ENCODE assay signal across 8 mouse cellular contexts in genomic region chr13:23497656-23498321, GRCm38 (mm10). TPM values are rescaled to one million over a fixed set of nuclear protein-coding genes. Genes with fewer than 3 reads are reported as not detected.
A peak's percentile ranks its signal among the peaks of the same experiment; 100 is the strongest.
DNase-seq lines count a peak whose midpoint lies in the region; ATAC-seq and TF ChIP-seq lines count a peak whose summit lies in the region.

No protein-coding gene starts in this region.

- 0 out of 2 replicates have a peak, but pooled peaks have one; percentile 27 for TF ChIP-seq EP300 in ES-Bruce4 (IDR thresholded peaks at IDR 0.05; ENCODE audit: insufficient read depth, low read depth, low read length)
- TF ChIP-seq EP300 in liver, embryonic 14.5 days (IDR thresholded peaks at IDR 0.05; ENCODE audit: low read depth) = no peak

- peak overlapping the region; percentile 44 for H3K4me3 ChIP-seq in heart, embryonic 11.5 days (ENCODE audit: low read depth, low read length)
- peak overlapping the region; percentile 92 for H3K4me3 ChIP-seq in ES-Bruce4 (ENCODE audit: low read depth, low read length)
- peak overlapping the region; percentile 19 for H3K4me3 ChIP-seq in hindbrain, embryonic 14.5 days (replicated peaks; ENCODE audit: low read length)
- H3K4me3 ChIP-seq in liver, embryonic 14.5 days (ENCODE audit: insufficient read depth in 1 of 2, low read depth in 2 of 2, low read length in 2 of 2) = peak overlapping the region; percentile 53 to 62

- no peaks in the 10 kb centered on the region for H3K27me3 ChIP-seq in heart, embryonic 11.5 days (ENCODE audit: control insufficient read depth, insufficient read depth, low read length)
- H3K27me3 ChIP-seq in ES-Bruce4 (ENCODE audit: control insufficient read depth, insufficient read depth, low read length, poor library complexity, severe bottlenecking) = no peaks in the 10 kb centered on the region
- peaks cover 36% of the 10 kb centered on the region for H3K27me3 ChIP-seq in hindbrain, embryonic 14.5 days (ENCODE audit: control insufficient read depth, insufficient read depth, low read length)
- no peaks in the 10 kb centered on the region for H3K27me3 ChIP-seq in liver, embryonic 14.5 days (ENCODE audit: control insufficient read depth, insufficient read depth, low read length)

- 2% methylated on average over 19 of the region's 19 CpGs for WGBS in heart, embryonic 11.5 days (ENCODE audit: insufficient replicate concordance)
- WGBS in hindbrain, embryonic 14.5 days = 2% methylated on average over 19 of the region's 19 CpGs
- WGBS in liver, embryonic 14.5 days (ENCODE audit: insufficient replicate concordance) = 2% methylated on average over 19 of the region's 19 CpGs

- 0 out of 2 replicates have a peak overlapping the region, but pooled peaks have one; percentile 47 for H3K27ac ChIP-seq in heart, embryonic 11.5 days (ENCODE audit: low read depth, low read length)
- H3K27ac ChIP-seq in ES-Bruce4 (ENCODE audit: insufficient read depth, low read length) = no peak overlapping the region
- H3K27ac ChIP-seq in hindbrain, embryonic 14.5 days = no peak overlapping the region
- no peak overlapping the region for H3K27ac ChIP-seq in liver, embryonic 14.5 days

- no peaks in the 10 kb centered on the region for H3K9me3 ChIP-seq in heart, embryonic 11.5 days (replicated peaks; ENCODE audit: control insufficient read depth, low read length)
- no peaks in the 10 kb centered on the region for H3K9me3 ChIP-seq in ES-Bruce4 (replicated peaks; ENCODE audit: control insufficient read depth, insufficient read depth, low read length, poor library complexity, severe bottlenecking)
- no peaks in the 10 kb centered on the region for H3K9me3 ChIP-seq in hindbrain, embryonic 14.5 days (ENCODE audit: control insufficient read depth, low read length)
- H3K9me3 ChIP-seq in liver, embryonic 14.5 days (ENCODE audit: control insufficient read depth, low read length) = no peaks in the 10 kb centered on the region

- no peak for ATAC-seq in heart, embryonic 11.5 days (replicated peaks; ENCODE audit: insufficient number of reproducible peaks, low FRiP score, low TSS enrichment)
- no peak for ATAC-seq in hindbrain, embryonic 14.5 days (ENCODE audit: low FRiP score)
- peak; percentile 47 for ATAC-seq in liver, embryonic 14.5 days (ENCODE audit: insufficient read depth)

- peak overlapping the region; percentile 47 for H3K9ac ChIP-seq in heart, embryonic 11.5 days (ENCODE audit: low read depth, low read length)
- H3K9ac ChIP-seq in ES-Bruce4 (ENCODE audit: low read depth, poor library complexity, severe bottlenecking) = peak overlapping the region; percentile 82
- H3K9ac ChIP-seq in hindbrain, embryonic 14.5 days = no peak overlapping the region
- no peak overlapping the region; the same call in none of the 2 replicates for H3K9ac ChIP-seq in liver, embryonic 14.5 days (replicated peaks)

- peaks cover 4% of the 10 kb centered on the region for H3K4me1 ChIP-seq in heart, embryonic 11.5 days (ENCODE audit: control insufficient read depth, insufficient read depth, low read length)
- H3K4me1 ChIP-seq in ES-Bruce4 (ENCODE audit: control insufficient read depth, insufficient read depth, low read length) = peaks cover 1% of the 10 kb centered on the region
- 0 out of 2 replicates have a peak, but pooled peaks cover 5% of the 10 kb centered on the region for H3K4me1 ChIP-seq in hindbrain, embryonic 14.5 days (replicated peaks; ENCODE audit: control insufficient read depth, insufficient read depth, low read length)
- H3K4me1 ChIP-seq in liver, embryonic 14.5 days (replicated peaks; ENCODE audit: control insufficient read depth in 2 of 2, insufficient read depth in 2 of 2, low read length in 1 of 2) = peaks cover 8 to 25% of the 10 kb centered on the region in 2 experiments; a peak in 3 of 4 replicates

- DNase-seq in heart, adult 11 months = no peak
- DNase-seq in embryo, embryonic 9.5 days (ENCODE audit: extremely low spot score) = peak; percentile 93
- DNase-seq in hindbrain, embryonic 14.5 days (ENCODE audit: low spot score) = no peak
- no peak for DNase-seq in liver, embryonic 14.5 days (ENCODE audit: low read depth in 3 of 3, low spot score in 3 of 3)
- DNase-seq in testis, postnatal 14 days (ENCODE audit: low spot score) = no peak
- DNase-seq in gastrocnemius, adult 8-10 months (ENCODE audit: low spot score in 2 of 2) = no peak

- TF ChIP-seq POLR2A in ES-Bruce4 (IDR thresholded peaks at IDR 0.05; ENCODE audit: insufficient read depth, low read length) = no peak

- H3K36me3 ChIP-seq in heart, embryonic 11.5 days (ENCODE audit: control insufficient read depth, insufficient read depth, low read length) = no peaks in the 10 kb centered on the region
- H3K36me3 ChIP-seq in ES-Bruce4 (ENCODE audit: control insufficient read depth, insufficient read depth, low read length, poor library complexity, severe bottlenecking) = no peaks in the 10 kb centered on the region
- no peaks in the 10 kb centered on the region for H3K36me3 ChIP-seq in hindbrain, embryonic 14.5 days (replicated peaks; ENCODE audit: control insufficient read depth, insufficient read depth)
- no peaks in the 10 kb centered on the region for H3K36me3 ChIP-seq in liver, embryonic 14.5 days (replicated peaks; ENCODE audit: control insufficient read depth, insufficient read depth, low read depth)

- no peak for TF ChIP-seq CTCF in ES-Bruce4 (IDR thresholded peaks at IDR 0.05; ENCODE audit: low read depth, low read length)
- no peak for TF ChIP-seq CTCF in liver, embryonic 14.5 days (IDR thresholded peaks at IDR 0.05; ENCODE audit: low read depth)

- peak overlapping the region; percentile 68 for H3K4me2 ChIP-seq in heart, embryonic 11.5 days
- H3K4me2 ChIP-seq in hindbrain, embryonic 14.5 days (replicated peaks) = peak overlapping the region; percentile 32
- peak overlapping the region; percentile 53 for H3K4me2 ChIP-seq in liver, embryonic 14.5 days (ENCODE audit: low read depth)

RNA-seq across cellular contexts. Expression of gene Btn2a2, which starts 9.1 kb away (rescaled TPM):
- polyA plus RNA-seq in heart, embryonic 11.5 days (2014; fragmentation: Nextera tagmentation; extraction: Ambion mirVana) = 0.59 and 0.80 TPM in 2 replicates
- 0.91 and 1.9 TPM in 2 replicates for polyA plus RNA-seq in ES-Bruce4 (2011; ENCODE audit: insufficient read depth, insufficient read length, low read depth, missing spikeins)
- polyA plus RNA-seq in hindbrain, embryonic 14.5 days (2014; fragmentation: Nextera tagmentation; extraction: Ambion mirVana) = 0.21 TPM in 1 of 2 replicates, not detected in the other
- polyA plus RNA-seq in liver, embryonic 14.5 days (2012; rRNA removed) = 0.01 TPM in 1 of 2 replicates, not detected in the other
- polyA plus RNA-seq in liver, embryonic 14.5 days (2014; fragmentation: Nextera tagmentation; extraction: Ambion mirVana) = not detected in 2 replicates
- not detected for total RNA-seq in gastrocnemius, adult 8-10 months (2022)

RNA-seq across cellular contexts. Expression of gene Btn1a1, which starts 32.1 kb away (rescaled TPM):
- polyA plus RNA-seq in heart, embryonic 11.5 days (2014; fragmentation: Nextera tagmentation; extraction: Ambion mirVana) = 0.97 and 1.7 TPM in 2 replicates
- polyA plus RNA-seq in ES-Bruce4 (2011; ENCODE audit: insufficient read depth, insufficient read length, low read depth, missing spikeins) = 0.40 and 0.46 TPM in 2 replicates
- polyA plus RNA-seq in hindbrain, embryonic 14.5 days (2014; fragmentation: Nextera tagmentation; extraction: Ambion mirVana) = 0.05 TPM in 1 of 2 replicates, not detected in the other
- polyA plus RNA-seq in liver, embryonic 14.5 days (2012; rRNA removed) = 1.5 and 2.1 TPM in 2 replicates
- polyA plus RNA-seq in liver, embryonic 14.5 days (2014; fragmentation: Nextera tagmentation; extraction: Ambion mirVana) = 1.5 and 1.8 TPM in 2 replicates
- total RNA-seq in gastrocnemius, adult 8-10 months (2022) = not detected

RNA-seq across cellular contexts. Expression of gene Hist1h4h, which starts 33.1 kb away (rescaled TPM):
- 2.1 and 3.4 TPM in 2 replicates for polyA plus RNA-seq in heart, embryonic 11.5 days (2014; fragmentation: Nextera tagmentation; extraction: Ambion mirVana)
- 16.9 and 19.1 TPM in 2 replicates for polyA plus RNA-seq in ES-Bruce4 (2011; ENCODE audit: insufficient read depth, insufficient read length, low read depth, missing spikeins)
- polyA plus RNA-seq in hindbrain, embryonic 14.5 days (2014; fragmentation: Nextera tagmentation; extraction: Ambion mirVana) = 3.2 and 3.3 TPM in 2 replicates
- 8.6 and 24.1 TPM in 2 replicates for polyA plus RNA-seq in liver, embryonic 14.5 days (2012; rRNA removed)
- 5.3 and 6.1 TPM in 2 replicates for polyA plus RNA-seq in liver, embryonic 14.5 days (2014; fragmentation: Nextera tagmentation; extraction: Ambion mirVana)
- 100 to 1,000 TPM; 131 to 174 (median 160) TPM for total RNA-seq in gastrocnemius, adult 8-10 months (2022)

RNA-seq across cellular contexts. Expression of gene Hist1h2af, which starts 35.9 kb away (rescaled TPM):
- 1.4 and 2.3 TPM in 2 replicates for polyA plus RNA-seq in heart, embryonic 11.5 days (2014; fragmentation: Nextera tagmentation; extraction: Ambion mirVana)
- polyA plus RNA-seq in ES-Bruce4 (2011; ENCODE audit: insufficient read depth, insufficient read length, low read depth, missing spikeins) = 68.8 and 97.9 TPM in 2 replicates
- polyA plus RNA-seq in hindbrain, embryonic 14.5 days (2014; fragmentation: Nextera tagmentation; extraction: Ambion mirVana) = 0.81 and 3.3 TPM in 2 replicates
- polyA plus RNA-seq in liver, embryonic 14.5 days (2012; rRNA removed) = 375 and 609 TPM in 2 replicates
- 14.2 and 17.4 TPM in 2 replicates for polyA plus RNA-seq in liver, embryonic 14.5 days (2014; fragmentation: Nextera tagmentation; extraction: Ambion mirVana)
- 1 to 10 TPM in 1 of 4 experiments, not detected in 3; 1.5 TPM for total RNA-seq in gastrocnemius, adult 8-10 months (2022)

RNA-seq across cellular contexts. Expression of gene Hist1h3g, which starts 37.4 kb away (rescaled TPM):
- polyA plus RNA-seq in heart, embryonic 11.5 days (2014; fragmentation: Nextera tagmentation; extraction: Ambion mirVana) = 2.8 and 3.1 TPM in 2 replicates
- 8.9 and 16.9 TPM in 2 replicates for polyA plus RNA-seq in ES-Bruce4 (2011; ENCODE audit: insufficient read depth, insufficient read length, low read depth, missing spikeins)
- polyA plus RNA-seq in hindbrain, embryonic 14.5 days (2014; fragmentation: Nextera tagmentation; extraction: Ambion mirVana) = 1.2 TPM in 1 of 2 replicates, not detected in the other
- 48.1 and 52.5 TPM in 2 replicates for polyA plus RNA-seq in liver, embryonic 14.5 days (2012; rRNA removed)
- polyA plus RNA-seq in liver, embryonic 14.5 days (2014; fragmentation: Nextera tagmentation; extraction: Ambion mirVana) = 8.6 and 9.6 TPM in 2 replicates
- total RNA-seq in gastrocnemius, adult 8-10 months (2022) = 1 to 10 TPM in 1 of 4 experiments, under 1 TPM in 1, not detected in 2; 0.75 to 2.2 TPM

Comparison
In these comparisons a context has a peak if more than half of its experiments do, and no peak if none do; other contexts are left out.
1. H3K4me3 ChIP-seq: peak in every context shown above with its lines; median percentile 92 in ES-Bruce4; 58 in liver, embryonic 14.5 days; 44 in heart, embryonic 11.5 days; 19 in hindbrain, embryonic 14.5 days.
2. H3K9ac ChIP-seq: peak in heart, embryonic 11.5 days (single experiment) and ES-Bruce4 (single experiment); none in hindbrain, embryonic 14.5 days (single experiment) and liver, embryonic 14.5 days (single experiment).
3. Peak in every context shown above with its lines, with median percentiles within 50 percentile points of each other: H3K4me2 ChIP-seq.